Mouse (Mus musculus): ENCODE measurements around the gene 5730596B20Rik.

DNA sequence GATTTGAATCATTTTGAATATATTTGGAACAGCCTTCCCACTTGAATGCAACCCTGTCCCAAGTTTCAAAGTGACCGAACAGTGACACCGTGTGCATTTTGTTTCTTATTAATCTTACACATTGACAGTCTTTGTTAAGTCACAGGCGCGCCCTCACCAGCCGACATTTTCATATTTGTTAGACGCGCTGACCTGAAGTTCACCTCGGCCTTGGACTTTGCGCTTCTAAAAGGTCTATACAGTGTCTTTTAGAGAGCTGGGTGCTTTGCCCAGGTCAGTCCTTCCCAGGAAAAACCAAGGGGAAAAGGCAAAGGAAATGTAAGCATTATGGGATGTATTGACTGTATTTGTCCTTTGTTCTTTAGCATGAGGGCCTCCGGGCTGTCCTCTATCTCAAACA is 17.4 kb downstream of the 5730596B20Rik start:
- TF ChIP-seq CTCF (IDR thresholded peaks at IDR 0.05; ENCODE audit: low read depth, low read length) (no peak), POLR2A (IDR thresholded peaks at IDR 0.05; ENCODE audit: insufficient read depth, low read length) (no peak), EP300 (IDR thresholded peaks at IDR 0.05; ENCODE audit: insufficient read depth, low read depth, low read length) (no peak)

All from ES-Bruce4 (cell line).